ENCODE assay signal across 32 mouse cellular contexts in the genomic region with DNA sequence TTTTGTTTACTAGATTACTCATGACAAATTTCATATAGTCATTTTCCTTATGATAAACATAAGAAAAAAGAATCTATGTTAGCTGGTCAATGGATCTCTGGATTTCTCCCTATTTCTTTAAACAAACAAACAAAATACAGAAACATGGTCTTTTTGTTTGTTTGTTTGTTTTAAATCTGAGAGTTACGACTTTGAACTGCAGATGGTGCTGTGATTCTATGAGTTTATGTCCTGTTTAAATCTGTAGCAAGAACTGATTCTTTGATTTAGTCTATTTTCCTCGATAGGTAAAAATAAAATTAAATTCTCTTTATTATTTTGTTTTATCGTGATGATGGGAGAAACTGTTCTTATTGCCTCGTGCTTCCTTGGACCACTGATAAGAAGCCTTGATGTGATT. TPM values are rescaled to one million over a fixed set of nuclear protein-coding genes. Genes with fewer than 3 reads are reported as not detected.
DNase-seq lines count a peak whose midpoint lies in the region; ATAC-seq and TF ChIP-seq lines count a peak whose summit lies in the region.
"Had no signal": no experiment of that assay in that cellular context is flagged by ENCODE, and none has a peak within 500 bp of the region (broad histone marks: within the 10 kb centered on the region; RNA-seq: fewer than 3 reads in every experiment).

No protein-coding gene starts in this region.

- no peak for TF ChIP-seq POLR2A in heart, adult 2 months (IDR thresholded peaks at IDR 0.05; ENCODE audit: insufficient read depth, low read depth, low read length)

- no peak overlapping the region for H3K9ac ChIP-seq in heart, adult 2 months (ENCODE audit: low read depth, low read length)
- H3K9ac ChIP-seq: forebrain, embryonic 15.5 days; heart, embryonic 13.5 days; hindbrain, embryonic 12.5 days had no signal

- WGBS in heart, adult 2 months, result 49% methylated on average over 4 of the region's 4 CpGs

- no peaks in the 10 kb centered on the region for H3K4me1 ChIP-seq in heart, adult 2 months (ENCODE audit: control insufficient read depth, insufficient read depth, low read length)
- H3K4me1 ChIP-seq: forebrain, embryonic 15.5 days; heart, embryonic 10.5 days; heart, embryonic 13.5 days; hindbrain, embryonic 12.5 days had no signal

- no peaks in the 10 kb centered on the region for H3K79me2 ChIP-seq in heart, adult 2 months (replicated peaks; ENCODE audit: control insufficient read depth, insufficient read depth, low read length)

- no peak for TF ChIP-seq EP300 in heart, adult 2 months (IDR thresholded peaks at IDR 0.05; ENCODE audit: insufficient read depth, low read depth, low read length)

- no peak overlapping the region for H3K27ac ChIP-seq in heart, adult 2 months
- H3K27ac ChIP-seq in layer of hippocampus, adult 2 months, result no peak overlapping the region
- H3K27ac ChIP-seq: forebrain, embryonic 15.5 days; heart, embryonic 10.5 days; heart, embryonic 13.5 days; hindbrain, embryonic 12.5 days had no signal

- H3K4me3 ChIP-seq in heart, adult 2 months, result no peak overlapping the region
- no peak overlapping the region for H3K4me3 ChIP-seq in layer of hippocampus, adult 2 months
- H3K4me3 ChIP-seq: forebrain, embryonic 15.5 days; heart, embryonic 10.5 days; heart, embryonic 13.5 days; hindbrain, embryonic 12.5 days had no signal

- no peaks in the 10 kb centered on the region for H3K36me3 ChIP-seq in heart, adult 2 months (ENCODE audit: control insufficient read depth, insufficient read depth, low read length)
- H3K36me3 ChIP-seq: forebrain, embryonic 15.5 days; heart, embryonic 10.5 days; heart, embryonic 13.5 days; hindbrain, embryonic 12.5 days had no signal

- no peak for DNase-seq in heart, adult 2 months
- DNase-seq in heart, postnatal 4 days, result no peak
- no peak for DNase-seq in layer of hippocampus, adult 2 months (ENCODE audit: low spot score in 2 of 2)
- no peak for DNase-seq in layer of hippocampus, adult 11-12 months (ENCODE audit: low spot score)
- DNase-seq in 3T3-L1 (ENCODE audit: low read depth, low spot score) (peak; percentile 26), adipocyte (ENCODE audit: low spot score) (peak; percentile 10)
- no peak for DNase-seq in right cerebral cortex, adult 18-20 months
- DNase-seq: adrenal gland, adult 2 months; adrenal gland, postnatal 14 days; cerebellum, adult 11-12 months; cerebellum, adult 8-10 months; cerebellum, postnatal 10 days; cerebellum, postnatal 36 days; gastrocnemius, postnatal 25 days; heart, adult 18-20 months; heart, postnatal 14 days had no signal

- ATAC-seq in erythroid progenitor cell, adult 5-6 weeks (replicated peaks; ENCODE audit: low FRiP score, poor library complexity, severe bottlenecking), result no peak
- ATAC-seq: activated CD4-positive, CD25-positive, alpha-beta regulatory T cell, adult 4 months; CD4-positive, CD25-positive, alpha-beta regulatory T cell, adult 4 months; forebrain, embryonic 15.5 days; hindbrain, embryonic 16.5 days; inflammation-experienced regulatory T-cells, adult 6 months; intestine, embryonic 16.5 days had no signal

- TF ChIP-seq CTCF in heart, adult 2 months (IDR thresholded peaks at IDR 0.05), result 0 out of 2 replicates have a peak, but pooled peaks have one; percentile 7
- peak; percentile 74 for TF ChIP-seq CTCF in layer of hippocampus, adult 2 months (conservative IDR thresholded peaks at IDR 0.05)

- H3K27me3 ChIP-seq in heart, adult 2 months (ENCODE audit: control insufficient read depth, insufficient read depth, low read length), result 0 out of 2 replicates have a peak, but pooled peaks cover 1% of the 10 kb centered on the region
- H3K27me3 ChIP-seq: forebrain, embryonic 15.5 days; heart, embryonic 13.5 days; hindbrain, embryonic 12.5 days had no signal

- intact Hi-C loops in heart, adult 2 months (cut with DNase I), result loop anchor here (2.0 to 10.0 kb wide), 2 partner anchors 147 to 321 kb away; no protein-coding TSS in a partner anchor

RNA-seq across cellular contexts. Expression of a gene that starts 1.7 kb away (rescaled TPM):
- total RNA-seq in heart, adult 2 months (2021), result not detected
- not detected in 2 replicates for polyA plus RNA-seq in heart, adult 2 months (2012; rRNA removed)
- total RNA-seq in heart, postnatal 4 days (2021), result under 1 TPM; 0.14 to 0.25 TPM
- total RNA-seq in layer of hippocampus, adult 2 months (2021), result 10 to 100 TPM; 13.6 to 17.5 TPM
- total RNA-seq in erythroid progenitor cell, adult 5-6 weeks (2015; ENCODE audit: low replicate concordance), result not detected in 2 replicates
- not detected in 2 replicates for total RNA-seq in erythroid progenitor cell, adult 5-6 weeks (2017; ENCODE audit: low replicate concordance)
- total RNA-seq: gastrocnemius, adult 8-10 months; gastrocnemius, postnatal 25 days; heart, adult 18-20 months; heart, postnatal 14 days; hematopoietic stem cell, adult 5-6 weeks; MEL had no signal
- polyA plus RNA-seq: activated CD4-positive, CD25-positive, alpha-beta regulatory T cell, adult 4 months; adrenal gland, adult 2 months; C2C12; CD4-positive, CD25-positive, alpha-beta regulatory T cell, adult 4 months; embryonic facial prominence, embryonic 11.5 days; forebrain, embryonic 11.5 days; forebrain, embryonic 15.5 days; heart, embryonic 10.5 days; heart, embryonic 13.5 days; inflammation-experienced regulatory T-cells, adult 6 months had no signal

RNA-seq across cellular contexts. Expression of a gene that starts 43.7 kb away (rescaled TPM):
- 10 to 100 TPM in 1 of 2 experiments, 1 to 10 TPM in 1; 8.4 to 12.8 TPM for total RNA-seq in heart, adult 2 months (2021)
- 8.2 and 12.5 TPM in 2 replicates for polyA plus RNA-seq in heart, adult 2 months (2012; rRNA removed)
- total RNA-seq in heart, postnatal 4 days (2021), result 10 to 100 TPM; 14.8 to 15.3 TPM
- under 1 TPM; 0.20 to 0.25 TPM for total RNA-seq in layer of hippocampus, adult 2 months (2021)
- total RNA-seq in erythroid progenitor cell, adult 5-6 weeks (2015; ENCODE audit: low replicate concordance), result 0.84 TPM in 1 of 2 replicates, not detected in the other
- total RNA-seq in erythroid progenitor cell, adult 5-6 weeks (2017; ENCODE audit: low replicate concordance), result 0.26 TPM in 1 of 2 replicates, not detected in the other
- total RNA-seq: MEL had no signal
- polyA plus RNA-seq: activated CD4-positive, CD25-positive, alpha-beta regulatory T cell, adult 4 months; C2C12; CD4-positive, CD25-positive, alpha-beta regulatory T cell, adult 4 months; inflammation-experienced regulatory T-cells, adult 6 months had no signal

Comparison
In these comparisons a context has a peak if more than half of its experiments do, and no peak if none do; other contexts are left out.
1. DNase-seq: peak in 3T3-L1 (single experiment) and adipocyte (single experiment); none in heart, adult 2 months (0 of 2), heart, postnatal 4 days (single experiment), layer of hippocampus, adult 2 months (0 of 2), layer of hippocampus, adult 11-12 months (single experiment) and right cerebral cortex, adult 18-20 months (single experiment).
2. RNA of a gene that starts 1.7 kb away (total RNA-seq): 13.6 to 17.5 TPM in layer of hippocampus, adult 2 months; 0.14 to 0.25 TPM in heart, postnatal 4 days, not detected in heart, adult 2 months and not detected in erythroid progenitor cell, adult 5-6 weeks; every median in the first group is over 10 times any median in the second.
3. RNA of a gene that starts 43.7 kb away (total RNA-seq): 14.8 to 15.3 TPM in heart, postnatal 4 days and 8.4 to 12.8 TPM in heart, adult 2 months; 0.26 to 0.84 TPM in erythroid progenitor cell, adult 5-6 weeks and 0.20 to 0.25 TPM in layer of hippocampus, adult 2 months; every median in the first group is over 4 times any median in the second.